In genomic region chr8:80878801-80879425, GRCm38 (mm10) we compare ENCODE assay signal across 8 mouse cellular contexts. TPM values are rescaled to one million over a fixed set of nuclear protein-coding genes. Genes with fewer than 3 reads are reported as not detected.
DNase-seq lines count a peak whose midpoint lies in the region; ATAC-seq lines count a peak whose summit lies in the region.

No protein-coding gene starts in this region.

- peaks cover 26% of the 10 kb centered on the region for H3K4me1 ChIP-seq in embryonic facial prominence, embryonic 13.5 days
- H3K4me1 ChIP-seq in heart, embryonic 12.5 days (replicated peaks) = peaks cover 22% of the 10 kb centered on the region
- H3K4me1 ChIP-seq in kidney, embryonic 15.5 days = peaks cover 33% of the 10 kb centered on the region
- H3K4me1 ChIP-seq in liver, embryonic 16.5 days (ENCODE audit: control insufficient read depth, low read depth, low read length) = no peaks in the 10 kb centered on the region; the same call in 1 of the 2 replicates
- peaks cover 30% of the 10 kb centered on the region for H3K4me1 ChIP-seq in neural tube, embryonic 12.5 days

- H3K27me3 ChIP-seq in embryonic facial prominence, embryonic 13.5 days = no peaks in the 10 kb centered on the region
- no peaks in the 10 kb centered on the region for H3K27me3 ChIP-seq in heart, embryonic 12.5 days (replicated peaks)
- no peaks in the 10 kb centered on the region for H3K27me3 ChIP-seq in kidney, embryonic 15.5 days
- peaks cover 32% of the 10 kb centered on the region for H3K27me3 ChIP-seq in liver, embryonic 16.5 days (ENCODE audit: control insufficient read depth, insufficient read depth, low read depth, low read length)
- H3K27me3 ChIP-seq in neural tube, embryonic 12.5 days (replicated peaks) = no peaks in the 10 kb centered on the region

- no peaks in the 10 kb centered on the region for H3K9me3 ChIP-seq in embryonic facial prominence, embryonic 13.5 days
- no peaks in the 10 kb centered on the region for H3K9me3 ChIP-seq in heart, embryonic 12.5 days (replicated peaks)
- H3K9me3 ChIP-seq in kidney, embryonic 15.5 days (replicated peaks) = no peaks in the 10 kb centered on the region
- H3K9me3 ChIP-seq in liver, embryonic 16.5 days (replicated peaks; ENCODE audit: control insufficient read depth, low read length) = no peaks in the 10 kb centered on the region
- H3K9me3 ChIP-seq in neural tube, embryonic 12.5 days = no peaks in the 10 kb centered on the region

- peak overlapping the region; percentile 88 for H3K9ac ChIP-seq in embryonic facial prominence, embryonic 13.5 days
- peak overlapping the region; percentile 90 for H3K9ac ChIP-seq in heart, embryonic 12.5 days
- H3K9ac ChIP-seq in kidney, embryonic 15.5 days = peak overlapping the region; percentile 76
- peak overlapping the region; percentile 67 for H3K9ac ChIP-seq in liver, embryonic 16.5 days (ENCODE audit: low read depth, low read length)
- H3K9ac ChIP-seq in neural tube, embryonic 12.5 days = peak overlapping the region; percentile 84

- WGBS in embryonic facial prominence, embryonic 13.5 days = under 1% methylated on average over 26 of the region's 26 CpGs
- WGBS in heart, embryonic 12.5 days = under 1% methylated on average over 26 of the region's 26 CpGs
- WGBS in kidney, embryonic 15.5 days = under 1% methylated on average over 26 of the region's 26 CpGs
- under 1% methylated on average over 26 of the region's 26 CpGs for WGBS in liver, embryonic 16.5 days (ENCODE audit: insufficient replicate concordance)
- under 1% methylated on average over 26 of the region's 26 CpGs for WGBS in neural tube, embryonic 12.5 days

- H3K27ac ChIP-seq in embryonic facial prominence, embryonic 13.5 days = peak overlapping the region; percentile 99
- peak overlapping the region; percentile 98 for H3K27ac ChIP-seq in heart, embryonic 12.5 days (ENCODE audit: poor library complexity, severe bottlenecking)
- peak overlapping the region; percentile 100 for H3K27ac ChIP-seq in kidney, embryonic 15.5 days
- H3K27ac ChIP-seq in liver, embryonic 16.5 days (ENCODE audit: low read length) = peak overlapping the region; percentile 87
- H3K27ac ChIP-seq in neural tube, embryonic 12.5 days = no peak overlapping the region

- peak overlapping the region; percentile 72 for H3K4me3 ChIP-seq in embryonic facial prominence, embryonic 13.5 days
- H3K4me3 ChIP-seq in heart, embryonic 12.5 days = peak overlapping the region; percentile 83
- H3K4me3 ChIP-seq in kidney, embryonic 15.5 days (replicated peaks) = peak overlapping the region; percentile 81
- peak overlapping the region; percentile 69 for H3K4me3 ChIP-seq in liver, embryonic 16.5 days (ENCODE audit: low read depth, low read length)
- H3K4me3 ChIP-seq in neural tube, embryonic 12.5 days = peak overlapping the region; percentile 81

- H3K36me3 ChIP-seq in embryonic facial prominence, embryonic 13.5 days = no peaks in the 10 kb centered on the region
- no peaks in the 10 kb centered on the region for H3K36me3 ChIP-seq in heart, embryonic 12.5 days
- H3K36me3 ChIP-seq in kidney, embryonic 15.5 days = no peaks in the 10 kb centered on the region
- H3K36me3 ChIP-seq in liver, embryonic 16.5 days (ENCODE audit: control insufficient read depth, insufficient read depth) = no peaks in the 10 kb centered on the region
- H3K36me3 ChIP-seq in neural tube, embryonic 12.5 days = no peaks in the 10 kb centered on the region

- H3K4me2 ChIP-seq in embryonic facial prominence, embryonic 13.5 days = peak overlapping the region; percentile 70
- H3K4me2 ChIP-seq in heart, embryonic 12.5 days = peak overlapping the region; percentile 79
- peak overlapping the region; percentile 83 for H3K4me2 ChIP-seq in kidney, embryonic 15.5 days
- H3K4me2 ChIP-seq in liver, embryonic 16.5 days (ENCODE audit: low read depth, low read length) = peak overlapping the region; percentile 82
- peak overlapping the region; percentile 82 for H3K4me2 ChIP-seq in neural tube, embryonic 12.5 days (replicated peaks)

- peak; percentile 14 to 23 for DNase-seq in left cerebral cortex, adult 18-20 months (ENCODE audit: low spot score in 2 of 2)
- no peak for DNase-seq in left cerebral cortex, adult 11 months (ENCODE audit: low spot score)
- peak; percentile 56 to 70 for DNase-seq in urinary bladder, postnatal 36 days (ENCODE audit: low spot score in 2 of 2)

- ATAC-seq in embryonic facial prominence, embryonic 13.5 days (ENCODE audit: insufficient number of reproducible peaks, insufficient read depth, low FRiP score, low TSS enrichment, low read depth) = no peak
- ATAC-seq in heart, embryonic 12.5 days (ENCODE audit: insufficient number of reproducible peaks, low FRiP score) = 0 out of 2 replicates have a peak, but pooled peaks have one; percentile 6
- no peak for ATAC-seq in kidney, embryonic 15.5 days (replicated peaks; ENCODE audit: low FRiP score)
- ATAC-seq in liver, embryonic 16.5 days (ENCODE audit: low read depth) = no peak
- ATAC-seq in neural tube, embryonic 12.5 days (ENCODE audit: low FRiP score, low read depth) = no peak

RNA-seq across cellular contexts. Expression of gene Gab1, which starts 1.4 kb away (rescaled TPM):
- total RNA-seq in left cerebral cortex, adult 18-20 months (2021) = 10 to 100 TPM; 12.8 to 16.1 TPM
- polyA plus RNA-seq in embryonic facial prominence, embryonic 13.5 days (2015; fragmentation: Nextera tagmentation; extraction: Ambion mirVana) = 22.2 and 22.7 TPM in 2 replicates
- polyA plus RNA-seq in heart, embryonic 12.5 days (2016; fragmentation: Nextera tagmentation; extraction: Ambion mirVana) = 42.5 and 44.8 TPM in 2 replicates
- polyA plus RNA-seq in kidney, embryonic 15.5 days (2015; fragmentation: Nextera tagmentation; extraction: Ambion mirVana) = 16.4 and 16.8 TPM in 2 replicates
- polyA plus RNA-seq in liver, embryonic 16.5 days (2015; fragmentation: Nextera tagmentation; extraction: Ambion mirVana) = 6.1 and 7.2 TPM in 2 replicates
- 15.8 and 17.6 TPM in 2 replicates for polyA plus RNA-seq in neural tube, embryonic 12.5 days (2016; fragmentation: Nextera tagmentation; extraction: Ambion mirVana)
